Mouse (Mus musculus): Measurements from ENCODE around the gene Spata20.

Spata20 gene

GRCm38 (mm10) chr11:94482738-94483137, 3.2 kb downstream of the Spata20 start:
- DNase-seq (ENCODE audit: low spot score in 2 of 2), result no peak

GRCm38 (mm10) chr11:94481963-94482362, 4.0 kb downstream of the Spata20 start:
- DNase-seq (ENCODE audit: low spot score in 2 of 2), result no peak

GRCm38 (mm10) chr11:94480382-94480781, 5.6 kb downstream of the Spata20 start:
- DNase-seq (ENCODE audit: low spot score in 2 of 2), result no peak

GRCm38 (mm10) chr11:94477651-94478050, 8.3 kb downstream of the Spata20 start:
- DNase-seq (ENCODE audit: low spot score in 2 of 2), result no peak

- no peak for DNase-seq (ENCODE audit: low spot score in 2 of 2)
Observed at GRCm38 (mm10) chr11:94475722-94476121, 10.3 kb downstream of the Spata20 start.

GRCm38 (mm10) chr11:94474544-94474910, 11.5 kb downstream of the Spata20 start:
- DNase-seq (ENCODE audit: low spot score in 2 of 2), result no peak

GRCm38 (mm10) chr11:94473707-94474543, 12.1 kb downstream of the Spata20 start, which contains the start of gene Cacna1g:
Gene Cacna1g (minus strand): TSS chr11:94474198.
- peak; percentile 79 to 87 for DNase-seq (ENCODE audit: low spot score in 2 of 2)

GRCm38 (mm10) chr11:94472916-94473706, 12.9 kb downstream of the Spata20 start:
- no peak for DNase-seq (ENCODE audit: low spot score in 2 of 2)

GRCm38 (mm10) chr11:94472585-94472915, 13.4 kb downstream of the Spata20 start:
- DNase-seq (ENCODE audit: low spot score in 2 of 2), result no peak

- no peak for DNase-seq (ENCODE audit: low spot score in 2 of 2)
Observed at GRCm38 (mm10) chr11:94471740-94472584, 14.0 kb downstream of the Spata20 start.

- no peak for DNase-seq (ENCODE audit: low spot score in 2 of 2)
Observed at GRCm38 (mm10) chr11:94470391-94470790, 15.6 kb downstream of the Spata20 start.

- DNase-seq (ENCODE audit: low spot score in 2 of 2), result no peak
Observed at GRCm38 (mm10) chr11:94469136-94470064, 16.6 kb downstream of the Spata20 start.

GRCm38 (mm10) chr11:94468582-94469064, 17.4 kb downstream of the Spata20 start:
- DNase-seq (ENCODE audit: low spot score in 2 of 2), result no peak

GRCm38 (mm10) chr11:94466333-94466855, 19.6 kb downstream of the Spata20 start:
- no peak for DNase-seq (ENCODE audit: low spot score in 2 of 2)

- no peak for DNase-seq (ENCODE audit: low spot score in 2 of 2)
Observed at GRCm38 (mm10) chr11:94464170-94464569, 21.8 kb downstream of the Spata20 start.

- no peak for DNase-seq (ENCODE audit: low spot score in 2 of 2)
Observed at GRCm38 (mm10) chr11:94461856-94462255, 24.1 kb downstream of the Spata20 start.

- DNase-seq (ENCODE audit: low spot score in 2 of 2), result no peak
Observed at GRCm38 (mm10) chr11:94457001-94457400, 29.0 kb downstream of the Spata20 start.

- no peak for DNase-seq (ENCODE audit: low spot score in 2 of 2)
Observed at GRCm38 (mm10) chr11:94456347-94456746, 29.6 kb downstream of the Spata20 start.

GRCm38 (mm10) chr11:94455161-94455820, 30.7 kb downstream of the Spata20 start:
- no peak for DNase-seq (ENCODE audit: low spot score in 2 of 2)

- DNase-seq (ENCODE audit: low spot score in 2 of 2), result no peak
Observed at GRCm38 (mm10) chr11:94454756-94455155, 31.2 kb downstream of the Spata20 start.
